Mouse (Mus musculus) limb, embryonic 12.5 days (tissue): Measurements from ENCODE around the gene Strn. TPM values are rescaled to one million over a fixed set of nuclear protein-coding genes. Genes with fewer than 3 reads are reported as not detected.

Experiments
- ATAC-seq: fragments of 200-750 bp; cut with Nextera tagmentation; 2 replicates; pipeline ENCODE4 v1.8.0; 2017; ENCODE audit warnings: low read depth, moderate TSS enrichment; ENCODE audit not compliant: insufficient number of reproducible peaks, insufficient read depth, low FRiP score, low TSS enrichment
- H3K27ac ChIP-seq: fragments of 300-500 bp; sonication (generic); 2 replicates; pipeline ENCODE4 v1.5.1; 2016; ENCODE audit warnings: mild to moderate bottlenecking, moderate library complexity
- H3K27me3 ChIP-seq: fragments of 300-500 bp; sonication (generic); 2 replicates; pipeline ENCODE4 v1.6.1; 2016; ENCODE audit warnings: mild to moderate bottlenecking, moderate library complexity
- H3K36me3 ChIP-seq: fragments of 300-500 bp; sonication (generic); 2 replicates; pipeline ENCODE4 v1.6.1; 2016; ENCODE audit warnings: mild to moderate bottlenecking, moderate library complexity
- H3K4me1 ChIP-seq: fragments of 300-500 bp; sonication (generic); replicated peaks from 2 replicates; pipeline ENCODE4 v1.6.1; 2016
- H3K4me2 ChIP-seq: fragments of 300-500 bp; sonication (generic); 2 replicates; pipeline ENCODE4 v1.6.1; 2016; ENCODE audit warnings: mild to moderate bottlenecking, moderate library complexity
- H3K4me3 ChIP-seq: fragments of 300-500 bp; sonication (generic); replicated peaks from 2 replicates; pipeline ENCODE4 v1.5.1; 2016; ENCODE audit warnings: mild to moderate bottlenecking
- H3K9ac ChIP-seq: fragments of 300-500 bp; sonication (generic); replicated peaks from 2 replicates; pipeline ENCODE4 v1.6.1; 2016; ENCODE audit warnings: mild to moderate bottlenecking, moderate library complexity
- H3K9me3 ChIP-seq: fragments of 300-500 bp; sonication (generic); 2 replicates; pipeline ENCODE4 v1.6.1; 2016; ENCODE audit warnings: mild to moderate bottlenecking, moderate library complexity
- WGBS: fragments of 180-500 bp; shearing (Covaris S2); methylation state at CpG from one replicate; pipeline ENCODE4 v1.1.7; 2016; 5-methylcytosine and 5-hydroxymethylcytosine counted together
- polyA plus RNA-seq: library from polyadenylated mRNA; unstranded; fragments of >200 nt; fragmentation: Nextera tagmentation; extraction: Ambion mirVana; gene quantifications from 2 replicates; pipeline ENCODE4 v1.2.1, GENCODE M21; 2016

The Strn gene
- polyA plus RNA-seq, 1 experiment from 2014 or later: 6.1 TPM

GRCm38 (mm10) chr17:78615096-78615495 lies 121.9 kb downstream of the Strn start:
- ATAC-seq: no peak
- no peak overlapping the region for H3K4me3 ChIP-seq

GRCm38 (mm10) chr17:78614481-78614880 lies 122.5 kb downstream of the Strn start:
- Histone ChIP-seq H3K4me3 (no peak overlapping the region), H3K4me1 (no peaks in the 10 kb centered on the region; the same call in 1 of the 2 replicates), H3K27ac (no peak overlapping the region), H3K36me3 (no peaks in the 10 kb centered on the region), H3K4me2 (no peak overlapping the region), H3K9ac (no peak overlapping the region), H3K27me3 (no peaks in the 10 kb centered on the region), H3K9me3 (no peaks in the 10 kb centered on the region)
- ATAC-seq: no peak
- WGBS: 81% methylated on average over 2 of the region's 2 CpGs

More at GRCm38 (mm10) chr17:78615096-78615495, 121.9 kb downstream of the Strn start:
- Histone ChIP-seq H3K4me1 (no peaks in the 10 kb centered on the region; the same call in 1 of the 2 replicates), H3K27me3 (no peaks in the 10 kb centered on the region), H3K9me3 (no peaks in the 10 kb centered on the region), H3K4me2 (no peak overlapping the region), H3K9ac (no peak overlapping the region), H3K27ac (no peak overlapping the region), H3K36me3 (no peaks in the 10 kb centered on the region)
- 86% methylated on average over 3 of the region's 3 CpGs for WGBS

GRCm38 (mm10) chr17:78611117-78611516 lies 125.9 kb downstream of the Strn start:
- WGBS: 80% methylated on average over 6 of the region's 6 CpGs
- Histone ChIP-seq H3K9ac (no peak overlapping the region), H3K4me1 (peaks cover 7% of the 10 kb centered on the region), H3K9me3 (no peaks in the 10 kb centered on the region), H3K36me3 (no peaks in the 10 kb centered on the region), H3K27ac (no peak overlapping the region), H3K27me3 (peaks cover 7% of the 10 kb centered on the region; the same call in 1 of the 2 replicates), H3K4me3 (no peak overlapping the region), H3K4me2 (no peak overlapping the region)
- ATAC-seq: no peak

- Histone ChIP-seq H3K36me3 (no peaks in the 10 kb centered on the region), H3K4me1 (peaks cover 7% of the 10 kb centered on the region), H3K9me3 (no peaks in the 10 kb centered on the region), H3K27me3 (peaks cover 7% of the 10 kb centered on the region; the same call in 1 of the 2 replicates), H3K27ac (no peak overlapping the region), H3K4me3 (no peak overlapping the region), H3K4me2 (no peak overlapping the region), H3K9ac (no peak overlapping the region)
- ATAC-seq: no peak
- WGBS: 87% methylated on average over 13 of the region's 13 CpGs
Observed at GRCm38 (mm10) chr17:78609191-78609855, 127.7 kb downstream of the Strn start.

DNA sequence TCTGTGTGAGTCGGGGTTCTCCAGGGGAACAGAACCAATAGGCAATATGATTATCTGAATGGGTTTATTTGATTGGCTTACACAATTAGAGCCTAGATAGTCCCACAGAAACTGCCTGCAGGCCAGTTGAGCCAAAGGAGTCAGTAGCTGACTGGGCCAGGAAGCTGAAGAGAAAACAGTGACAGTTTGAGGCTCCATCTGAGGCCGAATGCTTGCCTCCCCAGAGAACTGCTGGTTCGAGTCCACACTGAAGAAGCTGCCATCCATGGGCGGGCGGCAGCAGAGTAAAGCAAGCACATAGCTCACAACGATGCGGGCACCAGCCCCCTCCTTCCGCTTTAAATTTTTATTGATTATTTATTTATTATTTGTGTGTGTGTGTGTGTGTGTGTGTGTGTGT lies 128.3 kb downstream of the Strn start:
- H3K4me1 ChIP-seq: peaks cover 7% of the 10 kb centered on the region
- no peak overlapping the region for H3K4me3 ChIP-seq
- H3K9me3 ChIP-seq: no peaks in the 10 kb centered on the region
- no peak overlapping the region for H3K9ac ChIP-seq
- WGBS: 65% methylated on average over 8 of the region's 8 CpGs
- ATAC-seq: no peak
- no peak overlapping the region for H3K4me2 ChIP-seq
- H3K27ac ChIP-seq: no peak overlapping the region
- no peaks in the 10 kb centered on the region for H3K36me3 ChIP-seq
- peaks cover 7% of the 10 kb centered on the region; the same call in 1 of the 2 replicates for H3K27me3 ChIP-seq

GRCm38 (mm10) chr17:78608135-78608670 lies 128.8 kb downstream of the Strn start:
- Histone ChIP-seq H3K4me3 (no peak overlapping the region), H3K4me1 (peaks cover 7% of the 10 kb centered on the region), H3K27me3 (peaks cover 7% of the 10 kb centered on the region; the same call in 1 of the 2 replicates), H3K9ac (no peak overlapping the region), H3K9me3 (no peaks in the 10 kb centered on the region), H3K4me2 (no peak overlapping the region), H3K36me3 (no peaks in the 10 kb centered on the region), H3K27ac (no peak overlapping the region)
- 10% methylated on average over 16 of the region's 16 CpGs for WGBS
- ATAC-seq: no peak

GRCm38 (mm10) chr17:78604431-78604830 lies 132.6 kb downstream of the Strn start:
- H3K4me2 ChIP-seq: no peak overlapping the region
- H3K27me3 ChIP-seq: peaks cover 7% of the 10 kb centered on the region; the same call in 1 of the 2 replicates
- 70% methylated on average over 6 of the region's 6 CpGs for WGBS
- H3K9ac ChIP-seq: no peak overlapping the region
- peaks cover 7% of the 10 kb centered on the region for H3K4me1 ChIP-seq
- no peak for ATAC-seq
- no peak overlapping the region for H3K27ac ChIP-seq
- H3K9me3 ChIP-seq: no peaks in the 10 kb centered on the region
- H3K4me3 ChIP-seq: no peak overlapping the region
- H3K36me3 ChIP-seq: no peaks in the 10 kb centered on the region

- ATAC-seq: no peak
- no peaks in the 10 kb centered on the region for H3K36me3 ChIP-seq
- no peak overlapping the region for H3K27ac ChIP-seq
- no peak overlapping the region for H3K9ac ChIP-seq
- H3K4me2 ChIP-seq: no peak overlapping the region
- H3K4me3 ChIP-seq: no peak overlapping the region
- H3K27me3 ChIP-seq: peaks cover 7% of the 10 kb centered on the region; the same call in 1 of the 2 replicates
- 40% methylated on average over 8 of the region's 8 CpGs for WGBS
- no peaks in the 10 kb centered on the region for H3K9me3 ChIP-seq
- peaks cover 7% of the 10 kb centered on the region for H3K4me1 ChIP-seq
Observed at GRCm38 (mm10) chr17:78603872-78604271, 133.1 kb downstream of the Strn start.

- ATAC-seq: no peak
- Histone ChIP-seq H3K27me3 (peaks cover 1% of the 10 kb centered on the region; the same call in 1 of the 2 replicates), H3K9me3 (no peaks in the 10 kb centered on the region), H3K4me2 (no peak overlapping the region), H3K4me3 (no peak overlapping the region), H3K36me3 (no peaks in the 10 kb centered on the region), H3K9ac (no peak overlapping the region), H3K4me1 (peaks cover 3% of the 10 kb centered on the region; the same call in 1 of the 2 replicates), H3K27ac (no peak overlapping the region)
- 87% methylated on average over 14 of the region's 14 CpGs for WGBS
Observed at GRCm38 (mm10) chr17:78602316-78602715, 134.7 kb downstream of the Strn start.

DNA sequence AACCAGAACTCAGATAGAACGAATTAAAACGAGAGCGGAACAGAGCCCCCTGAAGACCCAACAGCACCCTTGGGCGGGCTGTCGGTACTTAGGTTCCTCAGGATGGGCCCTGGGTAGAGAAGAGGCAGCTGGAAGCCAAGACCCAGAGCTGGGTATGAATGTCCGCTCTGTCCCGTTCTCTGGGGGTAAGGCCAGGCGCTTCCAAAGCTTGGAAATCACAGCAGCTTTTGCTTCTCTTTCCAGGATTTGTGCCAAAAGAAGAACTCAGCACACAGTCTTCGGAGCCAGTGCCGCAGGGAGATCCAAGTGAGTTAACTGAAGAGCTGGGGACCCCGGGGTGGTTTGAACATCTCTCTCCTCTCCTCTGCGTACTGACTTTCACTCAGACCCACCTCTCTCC lies 135.4 kb downstream of the Strn start:
- ATAC-seq: no peak
- Histone ChIP-seq H3K4me2 (no peak overlapping the region), H3K27ac (no peak overlapping the region), H3K36me3 (no peaks in the 10 kb centered on the region), H3K9ac (no peak overlapping the region), H3K4me1 (peaks cover 7% of the 10 kb centered on the region; the same call in 1 of the 2 replicates), H3K27me3 (no peaks in the 10 kb centered on the region; the same call in 1 of the 2 replicates), H3K9me3 (no peaks in the 10 kb centered on the region), H3K4me3 (no peak overlapping the region)
- WGBS: 91% methylated on average over 12 of the region's 12 CpGs

DNA sequence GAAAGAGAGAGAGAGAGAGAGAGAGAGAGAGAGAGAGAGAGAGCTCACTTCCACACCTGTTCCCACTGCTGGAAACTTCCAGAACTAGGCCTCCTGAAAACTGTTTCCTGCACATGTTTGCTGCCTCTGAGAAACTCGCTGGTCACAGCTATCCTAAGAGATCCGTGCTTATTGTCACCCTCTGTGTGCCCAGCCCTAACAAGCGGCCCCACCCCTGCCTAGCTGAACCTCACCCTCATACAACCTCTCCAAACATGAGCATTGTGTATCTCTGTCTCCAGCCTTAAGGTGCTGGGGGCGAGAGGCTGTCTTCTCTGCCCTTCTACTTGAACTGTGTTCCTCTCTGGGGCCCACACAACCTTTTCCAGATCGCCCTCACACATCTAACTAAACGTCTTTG lies 136.0 kb downstream of the Strn start:
- Histone ChIP-seq H3K9ac (no peak overlapping the region), H3K9me3 (0 out of 2 replicates have a peak, but pooled peaks cover under 1% of the 10 kb centered on the region), H3K27me3 (no peaks in the 10 kb centered on the region), H3K4me2 (no peak overlapping the region), H3K4me3 (no peak overlapping the region), H3K27ac (no peak overlapping the region), H3K4me1 (peaks cover 7% of the 10 kb centered on the region; the same call in 1 of the 2 replicates), H3K36me3 (no peaks in the 10 kb centered on the region)
- ATAC-seq: no peak
- 71% methylated on average over 6 of the region's 6 CpGs for WGBS
